Mouse (Mus musculus) forebrain, embryonic 12.5 days (tissue): ENCODE data around the gene Tmco1. TPM values are rescaled to one million over a fixed set of nuclear protein-coding genes. Genes with fewer than 3 reads are reported as not detected.

Experiments used
- ATAC-seq: fragments of 200-750 bp; cut with Nextera tagmentation; 2 replicates; pipeline ENCODE4 v1.8.0; 2017; ENCODE audit warnings: moderate TSS enrichment; ENCODE audit not compliant: low FRiP score
- H3K27ac ChIP-seq: fragments of 300-500 bp; sonication (generic); 2 replicates; pipeline ENCODE4 v1.5.1; 2016; ENCODE audit warnings: mild to moderate bottlenecking
- H3K27me3 ChIP-seq: fragments of 300-500 bp; sonication (generic); 2 replicates; pipeline ENCODE4 v1.6.1; 2016; ENCODE audit warnings: mild to moderate bottlenecking
- H3K36me3 ChIP-seq: fragments of 300-500 bp; sonication (generic); replicated peaks from 2 replicates; pipeline ENCODE4 v1.6.1; 2016; ENCODE audit warnings: mild to moderate bottlenecking
- H3K4me1 ChIP-seq: fragments of 300-500 bp; sonication (generic); 2 replicates; pipeline ENCODE4 v1.6.1; 2016
- H3K4me2 ChIP-seq: fragments of 300-500 bp; sonication (generic); 2 replicates; pipeline ENCODE4 v1.6.1; 2016; ENCODE audit warnings: mild to moderate bottlenecking, moderate library complexity
- H3K4me3 ChIP-seq: fragments of 300-500 bp; sonication (generic); replicated peaks from 2 replicates; pipeline ENCODE4 v1.5.1; 2016; ENCODE audit warnings: mild to moderate bottlenecking
- H3K9ac ChIP-seq: fragments of 300-500 bp; sonication (generic); 2 replicates; pipeline ENCODE4 v1.6.1; 2016; ENCODE audit warnings: mild to moderate bottlenecking
- H3K9me3 ChIP-seq: fragments of 300-500 bp; sonication (generic); 2 replicates; pipeline ENCODE4 v1.6.1; 2016
- WGBS: fragments of 180-500 bp; shearing (Covaris S2); methylation state at CpG from one replicate; pipeline ENCODE4 v1.1.7; 2016; 5-methylcytosine and 5-hydroxymethylcytosine counted together
- polyA plus RNA-seq: library from polyadenylated mRNA; unstranded; fragments of >200 nt; fragmentation: Nextera tagmentation; extraction: Ambion mirVana; gene quantifications from 2 replicates; pipeline ENCODE4 v1.2.1, GENCODE M21; 2016

The Tmco1 gene
- polyA plus RNA-seq, 1 experiment from 2014 or later = 68.3 TPM

DNA sequence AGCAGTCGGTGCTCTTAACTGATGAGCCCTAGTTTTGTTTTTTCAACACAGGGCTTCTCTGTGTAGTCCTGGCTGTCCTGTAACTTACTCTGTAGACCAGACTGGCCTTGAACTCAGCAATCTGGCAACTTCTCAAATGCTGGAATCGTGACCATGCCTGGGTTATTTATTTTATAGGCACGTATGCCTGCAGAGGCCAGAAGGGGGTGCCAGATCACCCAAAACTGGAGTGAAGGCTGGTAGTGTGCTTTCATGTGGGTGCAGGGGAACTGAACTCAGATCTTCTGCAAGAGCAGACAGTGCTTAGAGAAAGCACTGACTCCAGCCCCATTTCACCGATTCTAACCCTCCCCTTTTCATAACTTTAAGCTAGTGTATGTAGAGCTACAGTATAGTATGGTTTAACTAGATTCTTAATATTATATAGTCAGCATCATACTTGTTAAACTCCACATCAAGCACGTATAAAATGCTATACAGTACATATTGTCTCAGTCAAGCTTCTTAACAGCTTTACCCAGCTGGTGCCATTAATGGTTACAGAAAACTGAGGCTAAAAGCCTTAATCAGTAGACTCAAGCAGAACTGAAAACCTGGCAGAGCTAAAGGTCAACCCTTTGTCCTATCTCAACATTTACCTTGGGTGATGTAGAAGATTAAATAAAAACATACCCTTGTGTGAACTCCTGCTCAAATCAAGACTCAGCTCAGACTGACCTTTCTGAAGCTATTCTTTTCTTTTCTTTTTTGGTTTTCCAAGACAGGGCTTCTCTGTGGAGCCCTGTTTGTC lies 1.5 kb upstream of the Tmco1 start:
- Histone ChIP-seq H3K9me3 (no peaks in the 10 kb centered on the region), H3K27ac (no peak overlapping the region), H3K27me3 (no peaks in the 10 kb centered on the region), H3K4me2 (no peak overlapping the region), H3K4me3 (no peak overlapping the region), H3K4me1 (peaks cover 17% of the 10 kb centered on the region), H3K9ac (no peak overlapping the region), H3K36me3 (peaks cover 6% of the 10 kb centered on the region)
- WGBS = 76% methylated on average over 5 of the region's 5 CpGs
- ATAC-seq = no peak

DNA sequence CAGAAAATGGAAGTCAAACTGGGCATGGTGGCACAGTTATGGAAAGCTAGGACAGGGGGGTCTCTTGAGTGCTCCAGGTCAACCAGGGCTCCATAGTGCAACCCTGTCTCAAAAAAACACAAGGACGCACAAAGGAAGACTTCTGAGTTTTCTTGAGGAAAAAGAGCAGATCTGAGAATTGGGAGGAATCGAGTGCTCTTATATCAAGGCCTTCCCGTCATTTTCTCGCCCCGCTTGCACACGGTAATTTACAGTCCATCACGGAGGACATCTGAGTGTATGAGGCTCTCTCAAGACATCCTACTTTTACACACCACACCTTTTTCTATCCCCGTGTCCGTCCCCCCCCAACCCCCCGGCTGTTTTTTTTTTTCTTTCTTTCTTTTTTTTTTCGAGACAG lies 504 bp upstream of the Tmco1 start:
- 71% methylated on average over 11 of the region's 11 CpGs for WGBS

DNA sequence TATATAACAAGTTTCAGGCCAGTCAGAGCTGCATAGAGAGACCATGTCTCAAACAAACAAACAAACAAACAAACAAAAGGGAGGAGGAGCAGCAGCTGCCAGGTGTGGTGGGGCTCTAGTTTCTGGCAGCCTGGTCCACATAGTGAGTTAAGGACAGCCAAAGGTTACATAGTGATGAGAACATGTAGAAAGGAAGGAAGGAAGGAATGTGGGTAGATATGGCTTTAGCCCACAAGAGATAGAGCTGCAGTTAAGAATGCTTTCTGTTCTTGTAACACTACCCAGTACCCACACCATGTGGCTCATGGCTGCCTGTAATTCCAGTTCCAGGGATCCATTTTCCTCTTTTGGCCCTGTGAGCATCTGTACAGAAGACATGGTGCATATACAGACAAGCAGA lies 4.2 kb downstream of the Tmco1 start:
- Histone ChIP-seq H3K4me3 (no peak overlapping the region), H3K4me1 (peaks cover 12% of the 10 kb centered on the region), H3K27me3 (no peaks in the 10 kb centered on the region), H3K27ac (no peak overlapping the region), H3K9me3 (no peaks in the 10 kb centered on the region), H3K4me2 (no peak overlapping the region), H3K36me3 (peaks cover 27% of the 10 kb centered on the region), H3K9ac (no peak overlapping the region)
- no peak for ATAC-seq

More for the DNA sequence above, 504 bp upstream of the Tmco1 start:
- no peak overlapping the region for H3K27ac ChIP-seq
- peaks cover 17% of the 10 kb centered on the region for H3K4me1 ChIP-seq
- ATAC-seq = no peak; the same call in 1 of the 2 replicates
- H3K4me3 ChIP-seq = peak overlapping the region; percentile 74
- no peak overlapping the region; the same call in 1 of the 2 replicates for H3K9ac ChIP-seq
- no peaks in the 10 kb centered on the region for H3K27me3 ChIP-seq
- H3K36me3 ChIP-seq = peaks cover 11% of the 10 kb centered on the region
- H3K9me3 ChIP-seq = no peaks in the 10 kb centered on the region
- H3K4me2 ChIP-seq = peak overlapping the region; percentile 76

DNA sequence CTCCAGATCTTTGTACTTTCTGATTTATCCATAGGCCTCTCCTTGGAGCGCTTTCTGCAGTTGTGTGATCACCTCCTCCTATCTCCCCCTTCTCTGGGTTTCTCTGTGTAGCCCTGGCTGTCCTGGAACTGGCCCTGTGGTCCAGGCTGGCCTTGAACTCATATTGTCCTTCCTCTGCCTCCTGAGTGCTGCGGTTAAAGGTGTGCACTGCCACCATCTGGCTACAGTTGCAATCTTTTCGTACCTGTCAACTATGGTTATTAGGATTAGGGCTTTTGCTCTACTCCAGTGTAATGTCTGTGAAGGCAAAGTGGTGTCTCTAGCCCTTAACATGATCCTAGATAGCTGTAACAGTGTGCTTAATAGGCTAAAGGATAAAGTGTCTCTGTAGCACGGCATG lies 5.0 kb downstream of the Tmco1 start:
- no peaks in the 10 kb centered on the region for H3K9me3 ChIP-seq
- WGBS = 90% methylated on average over 4 of the region's 4 CpGs
- no peak overlapping the region for H3K4me3 ChIP-seq
- no peaks in the 10 kb centered on the region for H3K27me3 ChIP-seq
- peaks cover 7% of the 10 kb centered on the region for H3K4me1 ChIP-seq
- H3K27ac ChIP-seq = no peak overlapping the region
- no peak overlapping the region for H3K9ac ChIP-seq
- no peak for ATAC-seq
- no peak overlapping the region for H3K4me2 ChIP-seq
- peaks cover 33% of the 10 kb centered on the region for H3K36me3 ChIP-seq

DNA sequence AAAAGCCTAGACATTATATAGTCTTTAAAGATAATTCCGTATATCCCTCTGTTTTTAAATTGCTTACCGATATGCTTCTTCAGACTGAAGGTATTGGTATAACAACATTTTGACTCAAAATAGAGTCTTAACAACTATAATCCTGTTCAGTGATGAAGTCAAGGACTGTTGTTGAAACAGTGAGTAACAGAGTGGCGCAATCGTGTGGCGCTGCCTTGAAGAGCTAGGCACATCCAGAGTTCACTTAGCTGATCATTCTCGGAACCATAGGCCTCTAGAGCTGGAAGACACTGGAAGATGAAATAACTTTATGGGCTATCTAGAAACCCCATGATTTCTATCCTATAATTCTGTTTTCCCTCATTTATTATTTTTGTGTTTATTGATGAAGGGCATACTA lies 13.5 kb downstream of the Tmco1 start:
- peaks cover 76% of the 10 kb centered on the region for H3K36me3 ChIP-seq
- no peaks in the 10 kb centered on the region for H3K4me1 ChIP-seq
- no peaks in the 10 kb centered on the region for H3K27me3 ChIP-seq
- no peak for ATAC-seq
- no peaks in the 10 kb centered on the region for H3K9me3 ChIP-seq
- WGBS = 96% methylated on average over 6 of the region's 6 CpGs
- no peak overlapping the region for H3K4me2 ChIP-seq
- no peak overlapping the region for H3K27ac ChIP-seq
- no peak overlapping the region for H3K9ac ChIP-seq
- H3K4me3 ChIP-seq = no peak overlapping the region

DNA sequence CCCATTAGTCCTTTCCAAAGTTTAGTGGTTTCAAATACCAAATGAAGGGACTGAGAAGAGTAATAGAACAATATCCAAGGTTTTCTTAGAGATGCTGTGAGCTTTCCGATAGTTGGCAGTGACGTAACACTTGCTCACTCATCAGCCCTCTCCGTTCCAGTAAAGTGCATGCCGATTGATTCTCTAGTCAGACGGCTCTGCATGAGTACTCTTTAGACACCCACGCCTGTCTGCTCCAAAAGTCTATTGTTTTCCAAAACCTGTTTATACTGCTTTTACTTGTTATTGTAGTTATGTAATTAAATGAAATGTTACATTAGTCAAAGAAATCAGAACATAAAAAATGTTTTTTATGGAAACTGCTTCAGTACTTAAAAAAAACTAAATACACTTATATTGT lies 20.6 kb downstream of the Tmco1 start:
- no peaks in the 10 kb centered on the region for H3K27me3 ChIP-seq
- 94% methylated on average over 6 of the region's 6 CpGs for WGBS
- ATAC-seq = no peak

DNA sequence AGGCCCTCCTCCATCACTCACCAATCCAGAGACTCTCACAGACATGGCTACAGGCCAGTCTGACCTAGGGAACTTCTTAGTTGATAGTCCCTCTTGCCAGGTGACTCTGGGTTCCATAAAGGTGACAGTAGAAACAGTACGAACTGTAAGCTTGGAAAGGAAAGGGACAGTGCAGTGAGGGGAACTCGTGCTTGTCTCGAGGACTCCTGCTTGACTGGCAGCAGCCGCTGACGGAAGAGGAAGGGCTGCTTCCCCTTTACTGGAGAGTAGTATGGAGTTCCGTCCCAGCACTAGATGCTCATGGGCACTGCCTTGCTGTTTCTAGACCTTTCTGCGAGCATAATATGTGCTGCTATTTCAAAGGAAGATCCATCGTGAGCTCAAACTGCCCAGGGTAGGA lies 22.9 kb downstream of the Tmco1 start:
- Histone ChIP-seq H3K4me3 (no peak overlapping the region), H3K9ac (no peak overlapping the region), H3K27ac (no peak overlapping the region), H3K36me3 (peaks cover 59% of the 10 kb centered on the region), H3K4me2 (no peak overlapping the region), H3K27me3 (no peaks in the 10 kb centered on the region), H3K9me3 (no peaks in the 10 kb centered on the region), H3K4me1 (no peaks in the 10 kb centered on the region)
- 97% methylated on average over 8 of the region's 8 CpGs for WGBS
- no peak for ATAC-seq

More for the DNA sequence above, 20.6 kb downstream of the Tmco1 start:
- Histone ChIP-seq H3K36me3 (peaks cover 68% of the 10 kb centered on the region), H3K4me1 (no peaks in the 10 kb centered on the region), H3K9me3 (no peaks in the 10 kb centered on the region), H3K9ac (no peak overlapping the region), H3K27ac (no peak overlapping the region), H3K4me3 (no peak overlapping the region), H3K4me2 (no peak overlapping the region)

DNA sequence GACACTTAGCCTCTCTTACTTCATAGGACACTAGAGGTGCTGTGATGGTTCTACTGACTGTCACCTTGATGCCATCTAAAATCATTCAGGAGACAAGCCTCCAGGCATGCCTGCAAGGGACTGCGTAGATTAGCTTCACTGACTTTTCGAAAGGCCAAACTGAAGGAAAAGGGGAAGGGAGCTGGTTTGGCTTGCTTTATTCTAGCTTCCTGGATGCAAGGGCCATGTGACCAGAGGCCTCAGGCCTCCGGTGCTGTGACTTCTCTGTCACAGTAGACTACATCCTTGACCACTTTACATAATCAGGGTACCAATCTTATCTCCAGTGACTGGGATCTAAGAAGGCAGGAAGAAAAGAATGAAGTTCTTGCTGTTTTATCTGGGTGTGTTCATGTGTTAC lies 28.2 kb downstream of the Tmco1 start:
- WGBS = 89% methylated on average over 3 of the region's 3 CpGs
- no peak for ATAC-seq
- H3K27ac ChIP-seq = no peak overlapping the region

DNA sequence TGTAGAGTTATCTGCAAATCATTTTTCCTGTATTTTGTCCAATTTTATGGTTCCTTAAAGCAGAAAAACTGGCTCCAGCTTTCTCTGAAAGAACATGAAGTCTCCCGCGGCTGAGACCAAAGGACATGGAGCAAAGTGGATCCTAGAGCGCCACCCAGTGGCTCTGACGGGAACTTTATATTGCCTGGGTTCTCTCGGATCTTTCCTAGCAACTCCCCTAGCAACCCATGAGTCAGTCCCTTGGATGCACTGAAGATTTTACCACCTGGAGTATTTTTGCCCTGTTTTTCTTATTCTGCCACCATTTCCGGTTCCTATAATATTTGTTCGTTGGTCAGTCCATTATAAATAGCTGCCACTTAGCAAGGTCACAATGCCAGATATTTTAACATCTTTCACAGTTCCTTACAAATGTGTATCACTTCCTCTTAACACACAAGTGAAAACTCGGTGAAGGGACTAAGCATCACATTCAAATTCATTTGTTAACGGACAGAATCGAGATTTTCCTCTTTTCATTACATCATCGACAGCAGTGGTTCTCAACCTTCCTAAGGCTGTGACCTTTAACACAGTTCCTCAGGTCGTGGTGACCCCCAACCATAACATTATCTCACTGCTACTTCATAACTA lies 29.4 kb downstream of the Tmco1 start:
- 22% methylated on average over 12 of the region's 12 CpGs for WGBS
- no peak overlapping the region for H3K9ac ChIP-seq

More for the DNA sequence above, 28.2 kb downstream of the Tmco1 start:
- no peak overlapping the region for H3K9ac ChIP-seq
- H3K4me1 ChIP-seq = 0 out of 2 replicates have a peak, but pooled peaks cover 2% of the 10 kb centered on the region
- H3K4me3 ChIP-seq = no peak overlapping the region
- H3K36me3 ChIP-seq = peaks cover 23% of the 10 kb centered on the region
- no peak overlapping the region for H3K4me2 ChIP-seq
- no peaks in the 10 kb centered on the region for H3K9me3 ChIP-seq
- H3K27me3 ChIP-seq = peaks cover 11% of the 10 kb centered on the region

DNA sequence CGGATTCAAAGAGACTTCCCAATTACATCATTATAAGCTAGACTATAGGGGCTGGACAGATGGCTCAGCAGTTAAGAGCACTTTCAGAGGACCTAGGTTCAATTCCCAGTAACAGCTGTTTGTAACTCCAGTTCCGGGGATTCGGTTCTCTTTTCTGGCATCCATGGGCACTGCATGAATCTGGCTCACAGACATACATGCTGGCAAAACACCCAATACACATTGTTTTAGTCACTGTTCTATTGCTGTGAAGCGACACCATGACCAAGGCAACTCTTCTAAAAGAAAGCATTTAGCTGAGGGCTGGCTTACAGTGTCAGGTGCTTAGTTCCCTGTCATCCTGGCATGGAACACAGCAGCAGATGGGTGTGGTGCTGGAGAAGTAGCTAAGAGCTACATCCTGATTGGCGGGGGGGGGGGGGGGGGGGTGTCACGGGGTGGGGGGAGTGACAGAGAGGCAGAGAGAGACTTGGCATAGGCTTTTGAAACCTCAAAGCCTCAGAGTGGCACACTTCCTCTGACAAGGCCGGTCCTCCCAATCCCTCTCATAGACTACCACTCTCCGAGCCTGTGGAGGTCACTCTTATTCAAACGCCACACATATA lies 31.1 kb downstream of the Tmco1 start:
- ATAC-seq = no peak
- Histone ChIP-seq H3K4me3 (no peak overlapping the region), H3K4me1 (0 out of 2 replicates have a peak, but pooled peaks cover 2% of the 10 kb centered on the region), H3K36me3 (0 out of 2 replicates have a peak, but pooled peaks cover 5% of the 10 kb centered on the region), H3K9ac (no peak overlapping the region), H3K27ac (no peak overlapping the region), H3K9me3 (no peaks in the 10 kb centered on the region), H3K4me2 (no peak overlapping the region), H3K27me3 (peaks cover 12% of the 10 kb centered on the region)
- 76% methylated on average over 7 of the region's 9 CpGs for WGBS

More for the DNA sequence above, 29.4 kb downstream of the Tmco1 start:
- peaks cover 12% of the 10 kb centered on the region for H3K36me3 ChIP-seq
- 0 out of 2 replicates have a peak, but pooled peaks cover 2% of the 10 kb centered on the region for H3K4me1 ChIP-seq
- H3K4me2 ChIP-seq = no peak overlapping the region
- H3K27ac ChIP-seq = no peak overlapping the region
- no peak for ATAC-seq
- H3K9me3 ChIP-seq = no peaks in the 10 kb centered on the region
- H3K4me3 ChIP-seq = no peak overlapping the region
- H3K27me3 ChIP-seq = peaks cover 12% of the 10 kb centered on the region

DNA sequence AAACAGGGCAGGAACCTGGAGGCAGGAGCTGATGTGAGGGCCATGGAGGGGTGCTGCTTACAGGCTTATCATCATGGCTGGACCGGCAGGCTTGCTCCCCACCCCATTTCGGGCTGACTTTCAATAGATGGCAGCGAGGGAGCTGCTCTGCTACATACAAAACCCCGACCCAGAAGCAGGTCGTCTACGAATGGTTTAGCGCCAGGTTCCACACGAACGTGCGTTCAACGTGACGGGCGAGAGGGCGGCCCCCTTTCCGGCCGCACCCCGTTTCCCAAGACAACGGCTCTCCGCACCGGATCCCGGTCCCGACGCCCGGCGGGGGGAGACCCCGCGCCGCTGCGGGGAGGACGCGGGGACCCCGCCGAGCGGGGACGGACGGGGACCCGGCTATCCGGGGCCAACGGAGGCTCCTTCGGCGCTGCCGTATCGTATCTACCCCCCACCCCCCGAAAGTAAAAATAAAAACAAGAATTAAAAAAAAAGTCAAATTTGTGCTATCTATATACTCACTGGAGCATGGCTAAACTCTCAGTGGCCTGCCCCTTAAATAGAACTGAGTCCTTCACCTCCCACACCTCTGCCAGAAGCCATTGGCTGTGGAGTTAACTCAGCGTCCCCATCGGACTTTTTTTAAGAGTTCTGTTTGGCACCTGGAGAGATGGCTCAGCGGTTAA lies 32.1 kb downstream of the Tmco1 start:
- no peak overlapping the region for H3K27ac ChIP-seq
- ATAC-seq = peak; percentile 59; the same call in 1 of the 2 replicates

More for the DNA sequence above, 32.1 kb downstream of the Tmco1 start:
- WGBS = 1% methylated on average over 47 of the region's 47 CpGs
- Histone ChIP-seq H3K4me1 (0 out of 2 replicates have a peak, but pooled peaks cover 2% of the 10 kb centered on the region), H3K27me3 (peaks cover 12% of the 10 kb centered on the region), H3K4me3 (peak overlapping the region; percentile 44), H3K9me3 (no peaks in the 10 kb centered on the region), H3K36me3 (no peaks in the 10 kb centered on the region), H3K4me2 (peak overlapping the region; percentile 72), H3K9ac (peak overlapping the region; percentile 55)
